Mouse (Mus musculus) liver, embryonic 14.5 days (tissue): ENCODE measurements around the gene Col16a1.

Experiments
- CTCF ChIP-seq: IDR thresholded peaks from 2 replicates; pipeline ENCODE4 v1.5.1; 2016; ENCODE audit warnings: antibody characterized with exemption, low read depth, control low read depth
- EP300 ChIP-seq: IDR thresholded peaks from 2 replicates; pipeline ENCODE4 v1.6.1; 2016; ENCODE audit warnings: antibody characterized with exemption, low read depth

DNA sequence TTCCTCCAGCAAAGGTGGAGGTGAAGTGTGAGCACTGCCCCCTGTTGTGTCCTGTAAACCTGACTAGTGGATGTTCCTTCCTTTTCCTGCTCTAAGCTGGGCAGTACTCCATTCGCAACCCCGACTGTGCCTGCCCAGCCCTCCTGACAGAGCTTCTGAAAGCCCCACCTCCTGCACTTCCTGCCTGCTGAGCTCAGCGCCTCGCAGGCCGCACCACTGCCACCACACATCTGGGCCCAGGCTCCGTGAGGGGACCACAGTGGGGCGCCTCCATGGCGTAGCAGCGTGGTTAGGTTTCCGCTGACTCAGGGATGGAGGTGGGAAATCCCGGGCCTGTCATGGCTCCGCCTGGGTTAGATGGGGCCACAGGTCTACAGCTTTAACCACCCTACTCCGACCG, 2.0 kb upstream of the Col16a1 start:
- TF ChIP-seq CTCF (no peak), EP300 (no peak)
